Mouse (Mus musculus): ENCODE measurements around the gene Irs4. TPM values are rescaled to one million over a fixed set of nuclear protein-coding genes. Genes with fewer than 3 reads are reported as not detected.

The Irs4 gene
- 0.87 and 0.89 TPM in 2 replicates for polyA plus RNA-seq (2012; rRNA removed)

GRCm38 (mm10) chrX:141724937-141725918 is at the start of gene Irs4:
TSS of gene Irs4 (minus strand) at chrX:141725263.

Other genes with a start within 250 kb of the Irs4 start
- 8.3 and 12.9 TPM in 2 replicates for gene Col4a5, start 249.9 kb downstream of the Irs4 start, polyA plus RNA-seq (2012; rRNA removed)
- gene Gm15294, start 150.0 kb upstream of the Irs4 start, polyA plus RNA-seq (2012; rRNA removed), result not detected in 2 replicates

Data from central nervous system, embryonic 11.5 days (tissue).